Mouse (Mus musculus): ENCODE data around the gene Ttyh1. TPM values are rescaled to one million over a fixed set of nuclear protein-coding genes. Genes with fewer than 3 reads are reported as not detected.

The Ttyh1 gene
- 0.56 TPM for polyA plus RNA-seq (2017; shearing (Covaris generic))

GRCm38 (mm10) chr7:4119344-4119902 lies at the start of gene Ttyh1:
Gene Ttyh1 (plus strand): TSS chr7:4119408.

GRCm38 (mm10) chr7:4136771-4137531 lies 17.7 kb downstream of the Ttyh1 start, which contains the start of gene Leng8:
Gene Leng8 (plus strand): TSS chr7:4137039.

DNA sequence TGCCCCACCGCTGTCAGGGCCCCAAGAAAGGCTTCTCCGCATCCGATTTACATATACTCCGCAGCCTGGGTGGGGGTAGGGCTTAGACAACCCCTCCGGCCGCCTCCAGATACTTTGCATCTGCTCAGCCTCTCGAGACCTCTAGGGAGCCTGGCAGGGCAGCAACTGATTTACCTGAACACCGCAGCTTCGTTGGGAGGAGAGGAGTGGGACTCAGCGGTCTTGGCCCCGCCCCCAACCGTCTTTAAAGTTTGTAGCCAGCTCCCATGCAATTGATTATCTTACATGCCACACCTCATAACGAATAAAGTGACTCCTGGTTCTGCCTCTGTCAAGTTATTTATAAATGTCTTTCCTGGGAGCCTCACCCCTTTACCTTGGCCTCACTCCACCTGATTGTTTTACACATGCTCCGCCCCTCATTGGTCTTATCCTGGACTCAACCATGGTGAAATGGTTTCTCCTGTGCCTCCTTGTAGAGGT lies 30.9 kb downstream of the Ttyh1 start, which contains the start of gene Leng9:
TSS of gene Leng9 (minus strand) at position 316 of the 483 bp plus-strand sequence.

DNA sequence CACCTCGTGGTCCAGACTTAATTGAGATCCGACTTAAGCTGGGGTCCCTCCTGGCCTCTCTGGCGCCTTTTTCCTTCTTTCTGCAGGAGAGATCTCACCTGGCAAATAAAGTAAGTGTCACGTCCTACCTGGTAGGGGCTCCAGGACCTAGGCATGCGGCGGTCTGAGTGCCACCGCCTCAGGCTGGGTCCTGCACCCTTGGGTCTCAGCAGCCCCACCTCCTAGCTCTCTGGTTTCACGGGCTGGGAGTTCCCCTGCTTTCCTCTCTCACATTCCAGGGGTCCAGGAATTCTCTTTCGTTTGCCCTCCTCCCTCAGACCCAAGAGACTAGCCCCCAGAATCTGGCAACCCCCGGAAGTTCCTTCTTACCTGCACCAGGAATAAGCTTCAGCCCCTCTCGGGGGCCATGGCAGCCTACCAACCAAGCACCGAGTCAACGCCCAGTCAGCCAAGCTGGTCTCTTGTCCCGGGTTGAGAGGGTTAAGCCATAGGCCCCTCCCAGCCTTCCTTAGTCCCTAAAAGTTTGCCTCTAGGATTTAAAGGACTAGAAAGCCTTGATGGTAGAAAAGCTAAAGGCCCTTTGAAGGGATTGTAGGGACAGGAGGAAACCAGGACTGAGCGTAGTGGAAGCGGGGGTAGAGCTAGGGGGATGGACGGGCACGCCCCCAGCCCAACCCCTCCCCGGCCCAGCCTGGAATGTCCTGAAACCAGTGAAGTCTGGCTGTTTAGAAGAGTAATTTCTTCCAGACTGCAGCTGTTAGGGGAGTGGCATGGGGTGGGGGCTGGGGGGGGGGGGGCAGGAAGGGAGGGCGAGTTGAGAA lies 45.1 kb downstream of the Ttyh1 start, which contains the start of gene Cdc42ep5:
TSS of gene Cdc42ep5 (minus strand) at position 771 of the 821 bp plus-strand sequence.

Other genes with a start within 250 kb of the Ttyh1 start
- gene Gm14548, start 221.3 kb upstream of the Ttyh1 start, polyA plus RNA-seq (2017; shearing (Covaris generic)): 0.69 TPM
- gene Lilra6, start 203.9 kb upstream of the Ttyh1 start, polyA plus RNA-seq (2017; shearing (Covaris generic)): not detected
- 5.5 TPM for gene Lair1, start 56.2 kb upstream of the Ttyh1 start, polyA plus RNA-seq (2017; shearing (Covaris generic))
- 121 TPM for gene Leng8, start 17.6 kb downstream of the Ttyh1 start, polyA plus RNA-seq (2017; shearing (Covaris generic))
- 8.1 TPM for gene Leng9, start 31.0 kb downstream of the Ttyh1 start, polyA plus RNA-seq (2017; shearing (Covaris generic))
- not detected for gene Cdc42ep5, start 45.5 kb downstream of the Ttyh1 start, polyA plus RNA-seq (2017; shearing (Covaris generic))
- gene Lilra5, start 118.3 kb downstream of the Ttyh1 start, polyA plus RNA-seq (2017; shearing (Covaris generic)): not detected
- not detected for gene Ncr1, start 218.3 kb downstream of the Ttyh1 start, polyA plus RNA-seq (2017; shearing (Covaris generic))

Measured in CD4-positive, CD25-positive, alpha-beta regulatory T cell, adult 9 weeks (primary cell).